Mouse (Mus musculus) neural tube, embryonic 12.5 days (tissue): ENCODE results near the gene Vgll4. TPM values are rescaled to one million over a fixed set of nuclear protein-coding genes. Genes with fewer than 3 reads are reported as not detected.
A peak's percentile ranks its signal among the peaks of the same experiment; 100 is the strongest.
"Not testable (repeated sequence)": the region's sequence is repeated elsewhere in the genome, so short reads cannot be mapped to it uniquely, and the experiment has no call there.

Source experiments
- ATAC-seq: fragments of 200-750 bp; cut with Nextera tagmentation; 2 replicates; pipeline ENCODE4 v1.8.0; 2017; ENCODE audit warnings: low read depth, mild to moderate bottlenecking, moderate TSS enrichment, moderate library complexity; ENCODE audit not compliant: low FRiP score
- H3K27ac ChIP-seq: fragments of 300-500 bp; sonication (generic); 2 replicates; pipeline ENCODE4 v1.5.1; 2016
- H3K27me3 ChIP-seq: fragments of 300-500 bp; sonication (generic); replicated peaks from 2 replicates; pipeline ENCODE4 v1.6.1; 2016; ENCODE audit warnings: mild to moderate bottlenecking
- H3K36me3 ChIP-seq: fragments of 300-500 bp; sonication (generic); 2 replicates; pipeline ENCODE4 v1.6.1; 2016; ENCODE audit warnings: mild to moderate bottlenecking
- H3K4me1 ChIP-seq: fragments of 300-500 bp; sonication (generic); 2 replicates; pipeline ENCODE4 v1.6.1; 2016
- H3K4me2 ChIP-seq: fragments of 300-500 bp; sonication (generic); replicated peaks from 2 replicates; pipeline ENCODE4 v1.6.1; 2016; ENCODE audit warnings: mild to moderate bottlenecking
- H3K4me3 ChIP-seq: fragments of 300-500 bp; sonication (generic); 2 replicates; pipeline ENCODE4 v1.5.1; 2016
- H3K9ac ChIP-seq: fragments of 300-500 bp; sonication (generic); 2 replicates; pipeline ENCODE4 v1.6.1; 2016; ENCODE audit warnings: mild to moderate bottlenecking
- H3K9me3 ChIP-seq: fragments of 300-500 bp; sonication (generic); 2 replicates; pipeline ENCODE4 v1.6.1; 2016; ENCODE audit warnings: mild to moderate bottlenecking
- WGBS: fragments of 180-500 bp; shearing (Covaris S2); methylation state at CpG from one replicate; pipeline ENCODE4 v1.1.7; 2016; 5-methylcytosine and 5-hydroxymethylcytosine counted together
- polyA plus RNA-seq: library from polyadenylated mRNA; unstranded; fragments of >200 nt; fragmentation: Nextera tagmentation; extraction: Ambion mirVana; gene quantifications from 2 replicates; pipeline ENCODE4 v1.2.1, GENCODE M21; 2016

The Vgll4 gene
- polyA plus RNA-seq, 1 experiment from 2014 or later = 81.7 TPM

DNA sequence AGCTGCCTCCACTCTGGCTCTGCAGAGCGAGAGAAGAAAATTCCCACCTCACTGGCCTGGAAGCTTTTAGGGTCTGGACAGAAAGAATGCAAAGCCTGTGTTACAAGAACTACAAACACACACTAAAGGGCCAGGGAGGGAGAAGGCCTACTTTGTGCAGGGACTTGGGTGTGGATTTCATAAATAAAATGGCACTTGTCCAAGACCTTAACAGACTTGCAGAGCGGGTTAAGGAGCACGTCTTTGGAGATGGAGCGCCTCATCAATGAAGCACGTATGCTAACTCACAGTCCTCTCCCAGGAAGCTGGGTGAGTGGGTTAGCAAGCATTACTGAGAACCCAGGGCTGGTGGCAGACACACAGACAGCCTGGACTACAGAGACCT is 37.7 kb downstream of the Vgll4 start:
- ATAC-seq = no peak
- H3K9ac ChIP-seq = no peak overlapping the region
- no peaks in the 10 kb centered on the region for H3K27me3 ChIP-seq
- no peak overlapping the region for H3K27ac ChIP-seq
- H3K36me3 ChIP-seq = no peaks in the 10 kb centered on the region
- H3K9me3 ChIP-seq = 0 out of 2 replicates have a peak, but pooled peaks cover 1% of the 10 kb centered on the region
- no peak overlapping the region for H3K4me3 ChIP-seq
- peaks cover 21% of the 10 kb centered on the region; the same call in 1 of the 2 replicates for H3K4me1 ChIP-seq
- H3K4me2 ChIP-seq = no peak overlapping the region
- 89% methylated on average over 5 of the region's 5 CpGs for WGBS

DNA sequence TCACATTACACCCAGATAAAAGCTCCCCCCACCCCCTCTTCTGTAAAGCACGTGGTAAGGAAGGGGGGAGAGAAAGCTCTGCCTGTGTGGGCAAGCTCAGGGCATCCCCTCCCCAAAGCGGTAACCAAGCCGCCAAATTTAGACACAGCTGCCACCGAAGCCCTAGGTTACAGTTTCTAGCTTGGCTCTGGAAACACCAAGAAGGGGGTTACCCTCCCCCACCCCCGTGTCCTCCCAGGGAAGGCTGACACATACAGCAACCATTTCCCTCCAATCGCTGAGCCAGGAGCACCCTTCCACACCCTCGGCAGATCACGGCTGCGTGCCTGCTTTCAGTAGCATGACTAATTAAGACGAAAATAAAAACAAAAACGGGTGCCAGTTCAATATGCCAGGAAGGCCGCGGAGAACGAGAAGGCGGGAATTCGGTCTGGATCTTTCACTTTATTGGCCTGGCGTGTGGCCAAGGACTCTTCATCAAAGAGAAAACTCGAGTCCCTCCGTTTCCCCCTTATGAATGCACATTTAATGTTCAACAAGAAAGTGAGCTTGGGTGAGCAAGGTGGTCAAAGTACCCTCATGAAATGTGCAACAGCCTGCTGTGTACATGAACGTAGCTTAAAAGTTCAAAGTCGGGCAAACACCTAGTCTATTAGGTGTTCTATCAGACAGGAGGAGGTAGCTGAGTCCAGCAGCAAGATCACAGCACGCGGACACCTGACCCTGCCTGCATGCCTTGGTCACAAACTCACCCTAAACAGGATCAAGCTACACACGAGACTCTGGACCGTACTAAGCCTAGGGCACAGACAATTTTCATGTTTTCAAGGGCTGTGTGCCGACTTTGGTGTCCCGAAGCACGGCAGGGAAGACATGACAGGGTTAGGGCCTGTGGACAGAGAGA is 38.3 kb downstream of the Vgll4 start:
- no peaks in the 10 kb centered on the region for H3K36me3 ChIP-seq
- H3K4me1 ChIP-seq = peaks cover 21% of the 10 kb centered on the region; the same call in 1 of the 2 replicates
- no peak overlapping the region for H3K27ac ChIP-seq
- H3K4me3 ChIP-seq = no peak overlapping the region
- H3K9ac ChIP-seq = no peak overlapping the region
- ATAC-seq = peak; percentile 23; the same call in 1 of the 2 replicates
- 58% methylated on average over 28 of the region's 28 CpGs for WGBS
- H3K4me2 ChIP-seq = peak overlapping the region; percentile 34
- H3K27me3 ChIP-seq = no peaks in the 10 kb centered on the region
- 0 out of 2 replicates have a peak, but pooled peaks cover 4% of the 10 kb centered on the region for H3K9me3 ChIP-seq

DNA sequence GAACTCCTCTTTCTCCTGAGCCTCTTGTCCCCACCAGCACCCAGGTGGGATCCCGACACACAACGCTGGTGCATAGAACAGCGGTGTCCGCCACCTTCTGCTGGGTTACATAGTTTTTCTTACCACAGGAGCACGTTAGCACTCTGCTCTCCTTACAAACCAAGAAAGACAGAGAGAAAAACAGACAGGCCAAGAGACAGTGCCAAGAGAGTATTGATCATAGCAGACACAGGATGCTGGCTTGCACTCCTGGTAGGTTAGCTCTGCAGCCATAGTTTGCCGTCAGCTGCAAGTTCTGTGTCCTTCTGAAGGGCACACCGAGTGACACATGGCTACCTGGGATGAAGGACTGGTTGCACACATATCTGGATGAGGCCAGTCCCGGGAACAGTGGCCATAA is 39.1 kb downstream of the Vgll4 start:
- peaks cover 21% of the 10 kb centered on the region; the same call in 1 of the 2 replicates for H3K4me1 ChIP-seq
- H3K9ac ChIP-seq = no peak overlapping the region
- no peak overlapping the region for H3K4me2 ChIP-seq
- 0 out of 2 replicates have a peak, but pooled peaks cover 4% of the 10 kb centered on the region for H3K9me3 ChIP-seq
- H3K36me3 ChIP-seq = no peaks in the 10 kb centered on the region
- H3K27ac ChIP-seq = no peak overlapping the region
- H3K4me3 ChIP-seq = no peak overlapping the region
- 90% methylated on average over 8 of the region's 8 CpGs for WGBS
- ATAC-seq = no peak
- H3K27me3 ChIP-seq = no peaks in the 10 kb centered on the region

DNA sequence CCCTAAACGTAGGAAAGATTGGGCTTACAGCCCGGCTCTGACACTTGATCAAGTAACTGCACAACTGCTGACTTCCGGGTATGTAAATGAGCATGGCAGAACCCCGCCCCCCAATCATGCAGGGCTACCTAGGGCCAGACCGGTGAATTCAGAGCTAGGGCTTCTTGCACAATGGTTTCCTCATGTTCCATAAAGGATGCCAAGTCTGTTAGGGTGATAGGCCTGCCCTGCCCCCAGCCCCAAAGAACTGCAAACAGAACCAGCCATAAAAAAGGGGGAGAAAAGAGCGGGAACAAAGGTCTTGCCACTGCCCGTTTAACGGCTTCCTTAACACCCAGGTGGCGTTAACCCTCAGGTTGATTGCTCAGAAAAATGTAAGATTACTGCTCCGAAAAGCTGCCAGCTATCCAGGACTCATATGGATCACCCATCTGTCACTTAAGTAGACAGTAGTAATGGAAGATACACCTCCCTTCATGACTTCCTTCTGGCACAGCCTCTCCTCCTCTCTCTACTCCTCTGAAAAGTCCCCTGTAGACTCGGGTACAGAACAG is 39.7 kb downstream of the Vgll4 start:
- WGBS = 27% methylated on average over 11 of the region's 11 CpGs
- no peak for ATAC-seq
- H3K27ac ChIP-seq = no peak overlapping the region
- H3K4me2 ChIP-seq = peak overlapping the region; percentile 30
- H3K27me3 ChIP-seq = no peaks in the 10 kb centered on the region
- H3K9ac ChIP-seq = no peak overlapping the region
- H3K9me3 ChIP-seq = 0 out of 2 replicates have a peak, but pooled peaks cover 4% of the 10 kb centered on the region
- peaks cover 21% of the 10 kb centered on the region; the same call in 1 of the 2 replicates for H3K4me1 ChIP-seq
- H3K4me3 ChIP-seq = no peak overlapping the region
- H3K36me3 ChIP-seq = no peaks in the 10 kb centered on the region

DNA sequence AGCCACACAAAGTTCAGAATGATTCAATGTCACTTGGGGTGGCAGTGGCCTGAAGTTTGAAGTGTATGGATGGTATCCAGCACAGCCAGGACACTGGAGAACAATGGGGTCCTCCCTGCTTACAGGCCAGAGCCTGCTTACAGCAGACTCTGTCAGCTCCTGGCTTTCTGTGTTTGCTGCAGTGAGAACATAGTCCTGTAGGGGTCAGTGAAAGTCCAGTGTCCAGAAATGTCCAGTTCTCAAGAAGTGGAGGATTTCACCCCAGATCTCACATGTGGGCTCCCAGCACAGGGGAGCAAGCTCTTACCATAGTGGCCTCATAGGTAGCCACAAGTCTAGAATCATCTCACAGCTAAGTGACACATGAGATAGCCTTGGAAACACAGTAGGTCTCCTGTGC is 40.4 kb downstream of the Vgll4 start:
- Histone ChIP-seq H3K9ac (no peak overlapping the region), H3K4me3 (no peak overlapping the region), H3K4me2 (peak overlapping the region; percentile 30; the same call in 1 of the 2 replicates), H3K36me3 (no peaks in the 10 kb centered on the region), H3K27ac (no peak overlapping the region), H3K9me3 (0 out of 2 replicates have a peak, but pooled peaks cover 4% of the 10 kb centered on the region), H3K4me1 (peaks cover 21% of the 10 kb centered on the region; the same call in 1 of the 2 replicates), H3K27me3 (no peaks in the 10 kb centered on the region)
- no peak for ATAC-seq

DNA sequence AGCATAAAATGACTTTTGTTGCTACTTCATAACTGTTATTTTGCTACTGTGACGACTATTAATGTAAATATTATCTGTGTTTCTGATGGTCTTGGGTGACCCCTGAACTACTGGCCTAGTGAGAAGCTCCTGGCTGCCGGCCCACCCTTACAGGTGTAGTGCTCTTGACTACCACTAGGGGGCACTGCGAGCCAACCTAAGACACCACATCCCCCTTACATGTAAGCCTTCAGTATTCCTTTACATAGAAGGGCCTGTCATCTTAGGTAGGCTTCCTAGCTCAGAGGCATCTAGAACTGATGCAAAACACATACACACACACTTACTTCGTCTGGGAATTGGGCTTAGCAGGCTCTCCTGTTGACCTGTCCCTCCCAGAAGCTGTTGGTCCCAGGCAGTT is 41.3 kb downstream of the Vgll4 start:
- H3K4me1 ChIP-seq = peaks cover 21% of the 10 kb centered on the region; the same call in 1 of the 2 replicates

DNA sequence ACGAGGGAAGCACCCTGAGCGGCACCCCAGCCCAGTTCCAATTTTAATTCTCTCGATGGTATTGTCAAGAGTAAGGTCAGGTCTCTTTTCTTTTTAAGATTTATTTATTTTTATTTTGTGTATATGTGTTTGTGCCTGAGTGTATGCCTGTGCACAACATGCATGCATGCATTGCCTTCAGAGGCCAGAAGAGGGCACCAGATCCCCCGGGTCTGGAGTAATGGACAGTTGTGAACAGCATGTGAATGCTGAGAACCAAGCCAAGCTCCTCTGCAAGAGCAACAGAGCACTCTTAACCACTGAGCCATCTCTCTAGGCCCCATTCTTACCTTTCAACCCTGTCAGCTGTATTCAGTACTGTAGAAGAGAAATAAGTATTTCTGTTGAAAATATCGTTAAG is 42.4 kb downstream of the Vgll4 start:
- Histone ChIP-seq H3K4me1 (peaks cover 21% of the 10 kb centered on the region; the same call in 1 of the 2 replicates), H3K4me2 (no peak overlapping the region), H3K9ac (no peak overlapping the region), H3K9me3 (0 out of 2 replicates have a peak, but pooled peaks cover 4% of the 10 kb centered on the region), H3K36me3 (no peaks in the 10 kb centered on the region), H3K27me3 (no peaks in the 10 kb centered on the region), H3K4me3 (no peak overlapping the region), H3K27ac (no peak overlapping the region)
- 90% methylated on average over 5 of the region's 5 CpGs for WGBS
- no peak for ATAC-seq

More for the DNA sequence above, 41.3 kb downstream of the Vgll4 start:
- H3K36me3 ChIP-seq = no peaks in the 10 kb centered on the region
- WGBS = 8% methylated on average over 4 of the region's 4 CpGs
- H3K27me3 ChIP-seq = no peaks in the 10 kb centered on the region
- H3K4me2 ChIP-seq = no peak overlapping the region
- no peak overlapping the region for H3K27ac ChIP-seq
- ATAC-seq = peak; percentile 26; the same call in 1 of the 2 replicates
- H3K4me3 ChIP-seq = no peak overlapping the region
- no peak overlapping the region for H3K9ac ChIP-seq
- H3K9me3 ChIP-seq = 0 out of 2 replicates have a peak, but pooled peaks cover 4% of the 10 kb centered on the region

DNA sequence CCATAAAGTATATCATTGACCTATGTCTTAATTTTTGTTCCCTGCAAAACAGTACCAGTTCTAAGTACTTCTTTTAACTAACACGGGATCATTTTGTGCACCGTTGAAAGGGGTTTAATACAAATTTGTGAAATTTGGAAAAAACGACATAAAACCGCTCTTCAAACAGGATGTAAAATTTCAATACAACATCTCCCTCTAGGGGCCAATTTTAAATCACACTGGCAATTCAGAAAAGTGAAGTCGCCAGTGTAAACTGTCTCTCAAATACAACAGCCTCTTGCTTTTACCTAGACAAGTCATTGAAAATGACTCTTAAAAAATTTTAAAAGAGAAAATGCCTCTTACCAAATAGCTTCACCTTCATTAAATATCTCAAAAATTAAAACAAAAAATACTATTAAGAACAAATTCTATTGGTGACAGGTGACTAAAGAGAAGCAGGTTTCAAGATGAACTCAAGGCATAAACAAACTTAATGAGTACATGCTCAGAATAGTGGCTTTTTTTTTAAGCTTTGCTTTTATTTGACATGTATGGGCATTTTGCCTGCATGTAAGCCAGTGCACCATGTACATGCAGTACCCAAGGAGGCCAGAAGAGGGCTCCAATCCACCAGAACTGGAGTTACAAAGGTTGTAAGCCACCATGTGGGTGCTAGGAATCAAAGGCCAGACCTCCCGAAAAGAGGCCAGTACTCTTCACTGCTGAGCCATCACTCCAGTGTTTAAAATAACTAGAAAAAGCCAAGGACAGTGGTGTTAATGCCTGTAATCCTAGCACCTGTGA is 43.2 kb downstream of the Vgll4 start:
- Histone ChIP-seq H3K4me2 (no peak overlapping the region), H3K4me3 (no peak overlapping the region), H3K9ac (no peak overlapping the region), H3K9me3 (0 out of 2 replicates have a peak, but pooled peaks cover 4% of the 10 kb centered on the region), H3K36me3 (no peaks in the 10 kb centered on the region), H3K27ac (no peak overlapping the region), H3K27me3 (no peaks in the 10 kb centered on the region), H3K4me1 (peaks cover 17% of the 10 kb centered on the region; the same call in 1 of the 2 replicates)
- WGBS = 46% methylated on average over 6 of the region's 6 CpGs
- no peak for ATAC-seq

DNA sequence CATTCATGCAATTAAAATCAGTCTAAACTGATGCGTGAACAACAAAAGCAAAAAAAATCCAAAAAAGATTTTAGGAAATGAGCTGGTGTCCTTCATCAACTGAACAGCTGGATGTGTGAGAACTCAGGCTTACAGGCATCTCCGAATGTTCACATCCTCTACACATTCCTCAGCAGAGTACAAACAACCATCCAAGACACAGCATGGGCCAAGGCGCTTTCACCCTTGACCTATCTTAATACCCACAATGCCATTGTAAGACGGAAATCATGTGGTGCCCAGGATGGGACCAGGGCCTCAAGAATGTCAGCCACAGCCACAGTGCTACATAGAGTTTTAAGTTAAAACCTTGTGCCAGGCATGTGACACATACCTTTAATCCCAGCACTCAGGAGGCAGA is 44.6 kb downstream of the Vgll4 start:
- H3K27me3 ChIP-seq = no peaks in the 10 kb centered on the region
- H3K9me3 ChIP-seq = 0 out of 2 replicates have a peak, but pooled peaks cover 4% of the 10 kb centered on the region
- whole genome bisulfite sequencing = 86% methylated on average over 4 of the region's 4 CpGs

DNA sequence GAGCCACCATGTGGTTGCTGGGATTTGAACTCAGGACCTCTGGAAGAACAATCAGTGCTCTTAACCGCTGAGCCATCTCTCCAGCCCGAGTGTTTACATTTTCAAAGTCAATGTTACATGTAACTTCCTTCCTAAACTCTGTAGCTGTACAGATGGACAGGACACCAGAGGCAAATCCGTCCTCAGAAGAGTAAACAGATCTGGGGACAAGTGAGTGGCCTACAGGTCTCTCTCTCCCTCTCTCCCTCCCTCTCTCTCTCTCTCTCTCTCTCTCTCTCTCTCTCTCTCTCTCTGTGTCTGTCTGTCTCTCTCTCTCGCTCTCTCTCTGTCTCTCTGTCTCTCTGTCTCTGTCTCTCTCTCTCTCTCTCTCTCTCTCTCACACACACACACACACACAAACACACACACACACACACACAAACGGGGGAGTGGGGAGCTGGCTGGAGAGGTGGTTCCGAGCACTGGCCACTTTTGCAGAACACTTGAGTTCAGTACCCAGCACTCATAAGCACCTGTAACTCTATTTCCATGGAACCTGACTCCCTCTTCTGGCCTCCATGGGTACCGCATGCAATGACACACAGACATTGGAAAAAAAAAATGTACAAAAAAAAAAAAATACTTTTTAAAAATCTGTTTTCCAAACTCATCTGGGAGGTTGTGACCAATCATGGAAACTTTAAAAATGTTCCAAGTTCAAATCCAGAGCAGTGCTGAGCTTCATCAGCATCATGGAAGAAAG is 47.3 kb downstream of the Vgll4 start:
- not testable (repeated sequence) for H3K4me3 ChIP-seq, H3K27ac ChIP-seq
- WGBS = 81% methylated on average over 7 of the region's 7 CpGs

More for the DNA sequence above, 44.6 kb downstream of the Vgll4 start:
- H3K4me1 ChIP-seq = 0 out of 2 replicates have a peak, but pooled peaks cover 9% of the 10 kb centered on the region
- no peaks in the 10 kb centered on the region for H3K36me3 ChIP-seq
- no peak overlapping the region for H3K4me2 ChIP-seq
- H3K27ac ChIP-seq = no peak overlapping the region
- H3K4me3 ChIP-seq = no peak overlapping the region
- no peak for ATAC-seq
- H3K9ac ChIP-seq = no peak overlapping the region

DNA sequence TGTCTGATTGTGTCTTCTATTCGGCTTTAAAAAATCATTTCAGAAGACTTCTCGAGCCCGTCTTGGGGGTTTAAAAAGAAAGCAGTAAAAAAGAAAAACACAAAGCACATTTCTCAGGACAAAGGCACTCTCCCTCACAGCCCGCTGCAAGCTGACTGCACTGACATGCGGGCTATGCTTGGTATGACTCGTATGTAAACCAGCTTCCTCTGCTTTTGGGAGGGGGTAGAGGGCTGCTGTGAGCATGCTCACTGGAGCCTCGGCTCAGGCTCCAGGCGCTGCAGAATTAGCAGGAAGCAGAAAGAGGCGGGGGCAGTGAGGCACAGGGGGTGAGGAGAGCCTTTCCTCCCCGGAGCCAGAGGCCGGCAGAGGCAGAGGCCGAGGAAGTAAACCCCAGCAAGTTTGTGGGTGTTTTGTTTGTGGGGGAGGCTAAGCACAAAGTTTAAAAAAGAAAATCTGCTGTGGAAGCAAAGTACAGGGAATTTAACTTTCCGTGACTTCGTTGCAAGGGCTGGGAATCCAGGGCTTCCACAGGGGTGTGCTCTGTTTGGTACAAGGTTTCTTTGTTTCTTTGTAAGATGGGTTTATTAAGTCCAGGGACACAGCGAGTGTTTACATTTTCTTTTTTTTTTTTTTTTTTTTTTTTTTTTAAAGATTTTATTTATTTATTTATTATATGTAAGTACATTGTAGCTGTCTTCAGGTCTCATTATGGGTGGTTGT is 48.0 kb downstream of the Vgll4 start:
- peak; percentile 90 for ATAC-seq

More for the DNA sequence above, 47.3 kb downstream of the Vgll4 start:
- H3K4me1 ChIP-seq = peaks cover 26% of the 10 kb centered on the region
- H3K4me2 ChIP-seq, H3K9ac ChIP-seq, H3K36me3 ChIP-seq, H3K9me3 ChIP-seq, ATAC-seq, H3K27me3 ChIP-seq: not testable (repeated sequence)

More for the DNA sequence above, 48.0 kb downstream of the Vgll4 start:
- H3K27ac ChIP-seq = no peak overlapping the region
- H3K4me2 ChIP-seq = peak overlapping the region; percentile 66
- WGBS = 8% methylated on average over 15 of the region's 15 CpGs
- no peaks in the 10 kb centered on the region for H3K27me3 ChIP-seq
- no peaks in the 10 kb centered on the region for H3K9me3 ChIP-seq
- H3K9ac ChIP-seq = peak overlapping the region; percentile 80
- H3K36me3 ChIP-seq = no peaks in the 10 kb centered on the region
- H3K4me3 ChIP-seq = peak overlapping the region; percentile 57
- peaks cover 33% of the 10 kb centered on the region for H3K4me1 ChIP-seq
